Mouse (Mus musculus): Measurements from ENCODE around the gene Rnf40.

- TF ChIP-seq TAL1 (IDR thresholded peaks at IDR 0.05; ENCODE audit: low read length) (no peak), GATA1 (IDR thresholded peaks at IDR 0.05; ENCODE audit: low read length) (no peak)
Observed at GRCm38 (mm10) chr7:127648516-127649201, 60.1 kb downstream of the Rnf40 start.

Data from erythroblast, embryonic 14.5 days (primary cell).